Mouse (Mus musculus) retina, postnatal 7 days (tissue): ENCODE results near the gene Utp14a.
A peak's percentile ranks its signal among the peaks of the same experiment; 100 is the strongest.

Source experiments
- DNase-seq: peaks from one replicate; pipeline ENCODE4 v3.0.0-alpha.2; 2012; ENCODE audit warnings: low read depth, low spot score

Utp14a gene

DNA sequence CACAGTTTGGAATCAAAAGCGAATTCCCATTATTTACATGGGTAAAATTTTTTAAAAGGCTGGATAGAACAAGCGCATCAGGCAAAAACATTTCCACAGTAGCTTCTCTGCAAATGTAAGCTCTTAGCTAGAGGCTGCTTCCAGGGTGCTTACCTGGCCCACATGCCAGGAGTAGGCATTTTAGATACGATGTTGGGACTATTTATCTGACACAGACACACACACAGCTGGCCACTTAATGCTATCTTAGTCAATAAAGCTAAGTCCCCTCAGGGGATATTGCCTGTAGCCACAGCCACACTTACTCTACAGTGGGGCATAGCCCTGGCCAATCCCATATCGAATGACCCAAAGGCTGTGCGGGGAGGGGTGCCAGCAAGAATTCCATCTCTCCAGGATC, 55.1 kb downstream of the Utp14a start:
- DNase-seq = no peak

DNA sequence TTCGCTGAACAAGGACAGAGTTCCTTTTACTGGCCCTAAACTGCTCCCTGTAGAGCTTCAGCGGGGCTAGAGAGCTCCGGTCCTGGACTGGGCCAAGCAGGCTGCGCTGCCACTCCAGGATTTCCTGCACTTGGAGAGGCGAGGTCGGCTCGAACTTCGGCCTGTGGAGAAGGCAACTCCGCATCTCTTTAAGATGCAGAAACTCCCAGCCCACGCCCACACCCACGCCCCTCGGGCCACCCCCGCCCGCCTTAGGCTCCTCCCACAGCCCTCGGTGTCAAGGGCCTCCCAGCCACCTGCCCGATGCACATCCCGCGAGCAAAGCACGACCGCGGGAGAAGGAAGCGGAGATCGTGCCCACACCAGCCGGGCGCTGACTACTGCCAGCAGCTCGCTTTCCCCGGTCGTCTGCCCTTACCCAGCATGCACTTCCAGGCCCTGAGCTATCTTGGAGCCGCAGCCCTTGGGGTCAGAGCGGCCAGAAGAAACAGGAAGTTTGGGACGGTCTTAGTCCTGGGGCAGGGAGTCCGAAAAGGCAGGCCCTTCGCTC, 57.9 kb downstream of the Utp14a start:
- peak; percentile 17 for DNase-seq

GRCm38 (mm10) chrX:48317444-48317843, 60.8 kb downstream of the Utp14a start:
- DNase-seq = no peak

GRCm38 (mm10) chrX:48318194-48318593, 61.5 kb downstream of the Utp14a start:
- DNase-seq = no peak
